ENCODE assay signal across 13 mouse cellular contexts in the genomic region with DNA sequence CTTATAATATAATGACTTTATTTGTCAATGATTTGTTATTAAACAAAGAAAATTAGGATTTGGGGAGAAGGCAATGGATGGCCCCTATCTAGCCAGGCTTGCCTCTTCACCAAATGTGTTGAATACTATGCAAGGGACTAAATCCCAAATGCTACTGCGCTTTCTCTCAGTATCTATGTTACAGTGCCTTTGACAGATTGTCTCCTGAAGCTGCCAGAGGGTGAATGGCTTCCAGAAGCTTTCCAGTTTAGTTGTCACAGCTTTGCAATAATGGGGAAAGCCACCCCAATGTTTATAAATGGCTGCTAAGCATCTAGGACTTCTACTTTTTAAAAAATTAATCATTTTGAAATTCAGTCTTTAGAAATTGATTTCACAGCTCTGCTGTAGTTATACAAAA.
"Had no signal": no experiment of that assay in that cellular context is flagged by ENCODE, and none has a peak within 500 bp of the region (broad histone marks: within the 10 kb centered on the region; RNA-seq: fewer than 3 reads in every experiment).

No protein-coding gene starts in this region.

- DNase-seq: lung, adult 18-20 months; lung, embryonic 14.5 days; lung, postnatal 10 days; lung, postnatal 4 days; midbrain, embryonic 14.5 days; retina, postnatal 1 day; right cerebral cortex, adult 18-20 months; right cerebral cortex, postnatal 25 days; right cerebral cortex, postnatal 4 days; spleen, adult 18-20 months; thymus, adult 18-20 months; thymus, postnatal 14 days; thymus, postnatal 36 days had no signal
